Mouse (Mus musculus) stomach, embryonic 14.5 days (tissue): ENCODE measurements around the gene Tmem235. TPM values are rescaled to one million over a fixed set of nuclear protein-coding genes. Genes with fewer than 3 reads are reported as not detected.
A peak's percentile ranks its signal among the peaks of the same experiment; 100 is the strongest.

ENCODE experiments used
- ATAC-seq: fragments of 200-750 bp; cut with Nextera tagmentation; 2 replicates; pipeline ENCODE4 v1.8.0; 2017; ENCODE audit warnings: low read depth, moderate TSS enrichment; ENCODE audit not compliant: insufficient number of reproducible peaks, insufficient read depth, low FRiP score
- H3K27ac ChIP-seq: fragments of 300-500 bp; sonication (generic); 2 replicates; pipeline ENCODE4 v1.5.1; 2014; ENCODE audit warnings: mild to moderate bottlenecking, low read length, moderate library complexity, mixed read lengths
- H3K27me3 ChIP-seq: fragments of 300-500 bp; sonication (generic); 2 replicates; pipeline ENCODE4 v1.6.1; 2014; ENCODE audit warnings: low read length, control low read depth, mixed read lengths; ENCODE audit not compliant: control insufficient read depth, insufficient read depth
- H3K36me3 ChIP-seq: fragments of 300-500 bp; sonication (generic); 2 replicates; pipeline ENCODE4 v1.6.1; 2014; ENCODE audit warnings: mild to moderate bottlenecking, control low read depth, low read length, moderate library complexity, mixed read lengths; ENCODE audit not compliant: control insufficient read depth, insufficient read depth
- H3K4me1 ChIP-seq: fragments of 300-500 bp; sonication (generic); 2 replicates; pipeline ENCODE4 v1.6.1; 2014; ENCODE audit warnings: low read length, control low read depth, mixed read lengths; ENCODE audit not compliant: control insufficient read depth, insufficient read depth
- H3K4me2 ChIP-seq: fragments of 300-500 bp; sonication (generic); replicated peaks from 2 replicates; pipeline ENCODE4 v1.6.1; 2014; ENCODE audit warnings: low read depth, low read length, control low read depth
- H3K4me3 ChIP-seq: fragments of 300-500 bp; sonication (generic); 2 replicates; pipeline ENCODE4 v1.5.1; 2014; ENCODE audit warnings: low read depth, low read length, control low read depth
- H3K9ac ChIP-seq: fragments of 300-500 bp; sonication (generic); replicated peaks from 2 replicates; pipeline ENCODE4 v1.6.1; 2014; ENCODE audit warnings: low read depth, mild to moderate bottlenecking, control low read depth, low read length, moderate library complexity, mixed read lengths
- H3K9me3 ChIP-seq: fragments of 300-500 bp; sonication (generic); 2 replicates; pipeline ENCODE4 v1.6.1; 2016; ENCODE audit warnings: low read depth, low read length, control low read depth; ENCODE audit not compliant: control insufficient read depth
- WGBS: fragments of 180-500 bp; shearing (Covaris S2); extraction: QIAGEN DNeasy Blood & Tissue Kit; methylation state at CpG from one replicate; pipeline ENCODE4 v1.1.7; 2014; 5-methylcytosine and 5-hydroxymethylcytosine counted together
- polyA plus RNA-seq: library from polyadenylated mRNA; unstranded; fragments of >200 nt; fragmentation: Nextera tagmentation; extraction: Ambion mirVana; gene quantifications from 2 replicates; pipeline ENCODE4 v1.2.1, GENCODE M21; 2014

Gene Tmem235
- polyA plus RNA-seq, 1 experiment from 2014 or later: not detected

GRCm38 (mm10) chr11:117894676-117895075 is 34.1 kb downstream of the Tmem235 start:
- H3K27me3 ChIP-seq: no peaks in the 10 kb centered on the region
- H3K4me2 ChIP-seq: no peak overlapping the region
- WGBS: 63% methylated on average over 10 of the region's 10 CpGs
- H3K9ac ChIP-seq: no peak overlapping the region
- H3K9me3 ChIP-seq: no peaks in the 10 kb centered on the region
- peaks cover 22% of the 10 kb centered on the region for H3K4me1 ChIP-seq
- no peak for ATAC-seq
- no peaks in the 10 kb centered on the region for H3K36me3 ChIP-seq
- H3K27ac ChIP-seq: no peak overlapping the region
- no peak overlapping the region for H3K4me3 ChIP-seq

DNA sequence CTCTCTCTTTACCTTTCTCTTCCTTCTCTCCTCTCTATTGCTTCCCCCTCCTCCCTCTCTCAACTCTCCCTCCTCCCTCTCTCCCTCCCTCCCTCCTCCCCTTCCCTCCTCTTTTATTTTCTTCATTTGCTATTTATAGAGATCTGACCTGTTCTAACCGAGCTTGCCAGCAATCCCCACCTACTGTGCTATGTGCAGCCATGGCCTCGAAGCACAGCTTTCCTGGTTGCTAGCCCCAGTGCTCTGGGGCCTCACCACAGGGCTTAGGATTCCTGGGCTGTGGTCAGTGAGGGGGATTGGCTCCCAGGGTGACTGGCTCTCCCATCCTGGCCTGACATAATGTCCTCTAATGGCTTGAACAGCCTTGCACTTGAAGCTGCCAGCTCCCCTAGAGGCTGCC is 36.0 kb downstream of the Tmem235 start:
- H3K27ac ChIP-seq: no peak overlapping the region
- H3K27me3 ChIP-seq: no peaks in the 10 kb centered on the region
- ATAC-seq: no peak
- H3K4me2 ChIP-seq: no peak overlapping the region
- no peaks in the 10 kb centered on the region for H3K9me3 ChIP-seq
- no peak overlapping the region for H3K4me3 ChIP-seq
- 36% methylated on average over 2 of the region's 2 CpGs for WGBS
- peaks cover 3% of the 10 kb centered on the region; the same call in 1 of the 2 replicates for H3K4me1 ChIP-seq
- no peak overlapping the region for H3K9ac ChIP-seq
- H3K36me3 ChIP-seq: no peaks in the 10 kb centered on the region

GRCm38 (mm10) chr11:117902282-117902681 is 41.7 kb downstream of the Tmem235 start:
- Histone ChIP-seq H3K36me3 (no peaks in the 10 kb centered on the region), H3K4me2 (no peak overlapping the region), H3K4me1 (no peaks in the 10 kb centered on the region), H3K9me3 (no peaks in the 10 kb centered on the region), H3K27me3 (no peaks in the 10 kb centered on the region), H3K4me3 (no peak overlapping the region), H3K9ac (no peak overlapping the region), H3K27ac (no peak overlapping the region)
- ATAC-seq: no peak
- WGBS: 65% methylated on average over 2 of the region's 2 CpGs

DNA sequence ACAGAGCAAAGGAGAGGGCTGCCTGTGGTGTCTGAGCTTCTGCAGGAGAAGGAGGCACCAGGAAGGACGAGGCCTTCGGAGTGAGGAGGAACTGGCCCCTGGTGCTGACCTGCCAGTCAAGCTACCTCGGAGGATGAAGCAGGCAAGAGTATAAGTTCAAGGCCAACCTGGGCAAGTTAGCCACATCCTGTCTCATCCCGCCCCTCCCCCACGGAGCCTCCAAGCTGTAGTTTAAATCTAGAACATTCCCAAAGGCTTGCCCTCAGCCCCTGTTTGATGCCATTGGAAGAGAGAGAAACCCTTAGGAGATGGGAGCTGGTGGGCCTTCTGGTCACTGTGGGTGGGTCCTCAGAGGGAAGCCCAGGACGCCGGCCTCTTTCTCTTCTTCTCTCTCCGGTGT is 43.9 kb downstream of the Tmem235 start:
- Histone ChIP-seq H3K36me3 (no peaks in the 10 kb centered on the region), H3K4me3 (no peak overlapping the region), H3K27me3 (no peaks in the 10 kb centered on the region), H3K4me2 (no peak overlapping the region), H3K4me1 (no peaks in the 10 kb centered on the region), H3K27ac (no peak overlapping the region), H3K9me3 (no peaks in the 10 kb centered on the region), H3K9ac (no peak overlapping the region)
- ATAC-seq: no peak
- 77% methylated on average over 8 of the region's 8 CpGs for whole genome bisulfite sequencing

DNA sequence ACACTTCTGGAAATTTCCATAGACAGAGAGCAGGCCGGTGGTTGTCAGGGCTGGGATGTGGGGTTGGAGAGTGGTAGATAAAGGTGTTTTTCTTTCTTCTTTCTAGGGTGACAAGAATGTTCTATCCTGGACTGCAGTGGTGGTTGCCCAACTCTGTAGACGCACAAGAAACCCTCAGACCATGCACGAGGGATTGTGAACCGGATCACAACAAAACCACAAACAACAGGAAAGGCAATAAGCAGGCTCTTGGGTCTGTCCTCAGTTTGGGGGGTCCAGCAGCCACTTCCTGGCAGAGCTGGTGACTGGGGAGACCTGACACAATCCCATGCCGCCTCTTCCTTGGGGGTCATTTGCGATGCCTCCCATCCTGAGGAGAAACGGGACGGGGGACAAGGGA is 48.8 kb downstream of the Tmem235 start:
- 91% methylated on average over 8 of the region's 8 CpGs for WGBS
- no peak overlapping the region for H3K4me2 ChIP-seq
- ATAC-seq: no peak
- no peak overlapping the region for H3K4me3 ChIP-seq
- no peaks in the 10 kb centered on the region for H3K9me3 ChIP-seq
- no peaks in the 10 kb centered on the region for H3K36me3 ChIP-seq
- H3K27me3 ChIP-seq: no peaks in the 10 kb centered on the region
- H3K27ac ChIP-seq: no peak overlapping the region
- H3K4me1 ChIP-seq: peaks cover 4% of the 10 kb centered on the region; the same call in 1 of the 2 replicates
- H3K9ac ChIP-seq: no peak overlapping the region

- Histone ChIP-seq H3K9ac (no peak overlapping the region), H3K4me3 (no peak overlapping the region; the same call in 1 of the 2 replicates), H3K27me3 (no peaks in the 10 kb centered on the region), H3K9me3 (peaks cover 6% of the 10 kb centered on the region; the same call in 1 of the 2 replicates), H3K27ac (peak overlapping the region; percentile 18; the same call in 1 of the 2 replicates), H3K36me3 (no peaks in the 10 kb centered on the region), H3K4me2 (0 out of 2 replicates have a peak overlapping the region, but pooled peaks have one; percentile 15), H3K4me1 (peaks cover 6% of the 10 kb centered on the region; the same call in 1 of the 2 replicates)
- ATAC-seq: peak; percentile 87
- 28% methylated on average over 13 of the region's 13 CpGs for WGBS
Observed at GRCm38 (mm10) chr11:117912684-117913352, 52.3 kb downstream of the Tmem235 start.

- peaks cover 6% of the 10 kb centered on the region; the same call in 1 of the 2 replicates for H3K9me3 ChIP-seq
- H3K36me3 ChIP-seq: no peaks in the 10 kb centered on the region
- no peak overlapping the region for H3K9ac ChIP-seq
- no peaks in the 10 kb centered on the region for H3K27me3 ChIP-seq
- no peak overlapping the region for H3K4me3 ChIP-seq
- no peak overlapping the region for H3K4me2 ChIP-seq
- no peak overlapping the region for H3K27ac ChIP-seq
- ATAC-seq: no peak
- WGBS: 58% methylated on average over 12 of the region's 12 CpGs
- H3K4me1 ChIP-seq: peaks cover 9% of the 10 kb centered on the region; the same call in 1 of the 2 replicates
Observed at GRCm38 (mm10) chr11:117914531-117914930, 54.0 kb downstream of the Tmem235 start.
